Mouse (Mus musculus): ENCODE results near the gene Dnah9.

- TF ChIP-seq BHLHE40 (IDR thresholded peaks at IDR 0.05; ENCODE audit: borderline replicate concordance, low read depth, low read length): no peak
- TF ChIP-seq POLR2A (IDR thresholded peaks at IDR 0.05; ENCODE audit: control insufficient read depth in 1 of 2, insufficient read depth in 1 of 2, low read depth in 1 of 2, low read length in 2 of 2, poor library complexity in 1 of 2): no peak
- no peak for TF ChIP-seq CTCF (IDR thresholded peaks at IDR 0.05 in 2 of 3, conservative IDR thresholded peaks at IDR 0.05 in 1 of 3; ENCODE audit: control insufficient read depth in 1 of 3, insufficient read depth in 1 of 3, low read depth in 2 of 3, low read length in 3 of 3, poor library complexity in 1 of 3, severe bottlenecking in 1 of 3)
- no peak for TF ChIP-seq SMC3 (IDR thresholded peaks at IDR 0.05; ENCODE audit: low read depth, low read length)
- no peak for TF ChIP-seq ZC3H11A (IDR thresholded peaks at IDR 0.05; ENCODE audit: low read depth, low read length)
- no peak for TF ChIP-seq EP300 (IDR thresholded peaks at IDR 0.05; ENCODE audit: low read depth in 1 of 2, low read length in 2 of 2)
- no peak for TF ChIP-seq MYC (IDR thresholded peaks at IDR 0.05; ENCODE audit: low read depth, low read length)
- no peak for TF ChIP-seq USF1 (IDR thresholded peaks at IDR 0.05; ENCODE audit: low read depth, low read length)
- no peak for TF ChIP-seq RAD21 (IDR thresholded peaks at IDR 0.05; ENCODE audit: low read depth, low read length)
- no peak for TF ChIP-seq UBTF (IDR thresholded peaks at IDR 0.05; ENCODE audit: borderline replicate concordance, insufficient read depth, low read depth, low read length)
- TF ChIP-seq TAL1 (IDR thresholded peaks at IDR 0.05; ENCODE audit: low read length): no peak
Observed at GRCm38 (mm10) chr11:66046594-66047193, 121.7 kb downstream of the Dnah9 start.
